ENCODE assay signal across 13 mouse cellular contexts in genomic region chr12:119034828-119035227, GRCm38 (mm10).
"Had no signal": no experiment of that assay in that cellular context is flagged by ENCODE, and none has a peak within 500 bp of the region (broad histone marks: within the 10 kb centered on the region; RNA-seq: fewer than 3 reads in every experiment).

No protein-coding gene starts in this region.

- ATAC-seq: liver, postnatal 0 days; lung, postnatal 0 days; midbrain, embryonic 13.5 days; midbrain, embryonic 15.5 days had no signal

- DNase-seq: liver, postnatal 0 days; lung, adult 2 months; lung, postnatal 14 days; lung, postnatal 36 days; right cerebral cortex, postnatal 14 days; right cerebral cortex, postnatal 4 days; spleen, adult 18-20 months; thymus, adult 2 months; thymus, postnatal 25 days; thymus, postnatal 4 days had no signal
